Mouse (Mus musculus) kidney, postnatal 36 days (tissue): ENCODE measurements around the gene Tdrd3.

Experiments
- DNase-seq, 2 experiments: peaks; one replicate each; pipeline ENCODE4 v3.0.0; 2021 to 2022; ENCODE audit warnings: mixed read lengths in 2 of 2

Tdrd3 gene

GRCm38 (mm10) chr14:87455630-87456175, 39.3 kb downstream of the Tdrd3 start:
- DNase-seq: no peak

GRCm38 (mm10) chr14:87459777-87460176, 43.3 kb downstream of the Tdrd3 start:
- DNase-seq: no peak

- DNase-seq: no peak
Measured at GRCm38 (mm10) chr14:87461543-87461942, 45.1 kb downstream of the Tdrd3 start.

- DNase-seq: peak; percentile 62 to 90
Measured at GRCm38 (mm10) chr14:87463963-87464654, 47.7 kb downstream of the Tdrd3 start.

- no peak for DNase-seq
Measured at GRCm38 (mm10) chr14:87464655-87465054, 48.2 kb downstream of the Tdrd3 start.

GRCm38 (mm10) chr14:87467586-87467985, 51.1 kb downstream of the Tdrd3 start:
- DNase-seq: no peak

- DNase-seq: no peak
Measured at GRCm38 (mm10) chr14:87471521-87471920, 55.1 kb downstream of the Tdrd3 start.

GRCm38 (mm10) chr14:87472782-87473181, 56.3 kb downstream of the Tdrd3 start:
- no peak for DNase-seq

- DNase-seq: no peak
Measured at GRCm38 (mm10) chr14:87475721-87476359, 59.4 kb downstream of the Tdrd3 start.

- no peak for DNase-seq
Measured at GRCm38 (mm10) chr14:87478339-87478951, 62.0 kb downstream of the Tdrd3 start.

GRCm38 (mm10) chr14:87485888-87486287, 69.4 kb downstream of the Tdrd3 start:
- DNase-seq: no peak

GRCm38 (mm10) chr14:87497955-87498594, 81.6 kb downstream of the Tdrd3 start:
- no peak for DNase-seq

- no peak for DNase-seq
Measured at GRCm38 (mm10) chr14:87505924-87506323, 89.5 kb downstream of the Tdrd3 start.

GRCm38 (mm10) chr14:87515281-87515680, 98.8 kb downstream of the Tdrd3 start:
- no peak for DNase-seq

- DNase-seq: no peak
Measured at GRCm38 (mm10) chr14:87517381-87517780, 100.9 kb downstream of the Tdrd3 start.

- DNase-seq: no peak
Measured at GRCm38 (mm10) chr14:87531847-87532246, 115.4 kb downstream of the Tdrd3 start.

GRCm38 (mm10) chr14:87537127-87537819, 120.8 kb downstream of the Tdrd3 start:
- no peak for DNase-seq

- DNase-seq: no peak
Measured at GRCm38 (mm10) chr14:87549986-87550385, 133.5 kb downstream of the Tdrd3 start.

- no peak for DNase-seq
Measured at GRCm38 (mm10) chr14:87552211-87552610, 135.8 kb downstream of the Tdrd3 start.

GRCm38 (mm10) chr14:87563841-87564240, 147.4 kb downstream of the Tdrd3 start:
- no peak for DNase-seq

GRCm38 (mm10) chr14:87566211-87566610, 149.8 kb downstream of the Tdrd3 start:
- DNase-seq: no peak

- DNase-seq: peak in 1 of 2 experiments; percentile 5
Measured at GRCm38 (mm10) chr14:87567034-87567461, 150.6 kb downstream of the Tdrd3 start.
